Mouse (Mus musculus) C2C12 (cell line): ENCODE results near the gene Lpp.

Experiments
- CTCF ChIP-seq: IDR thresholded peaks from one replicate; pipeline ENCODE4 v1.5.1; 2011; ENCODE audit not compliant: control insufficient read depth, insufficient read depth, insufficient read length
- MAX ChIP-seq: IDR thresholded peaks from one replicate; pipeline ENCODE4 v1.6.1; 2011; ENCODE audit warnings: mild to moderate bottlenecking, control low read depth
- MYOG ChIP-seq: IDR thresholded peaks from one replicate; pipeline ENCODE4 v1.6.1; 2011; ENCODE audit not compliant: control insufficient read depth, insufficient read length; ENCODE audit errors: extremely low read depth
- USF1 ChIP-seq: IDR thresholded peaks from one replicate; pipeline ENCODE4 v1.6.1; 2011; ENCODE audit warnings: low read depth, mild to moderate bottlenecking, control low read depth, moderate library complexity

DNA sequence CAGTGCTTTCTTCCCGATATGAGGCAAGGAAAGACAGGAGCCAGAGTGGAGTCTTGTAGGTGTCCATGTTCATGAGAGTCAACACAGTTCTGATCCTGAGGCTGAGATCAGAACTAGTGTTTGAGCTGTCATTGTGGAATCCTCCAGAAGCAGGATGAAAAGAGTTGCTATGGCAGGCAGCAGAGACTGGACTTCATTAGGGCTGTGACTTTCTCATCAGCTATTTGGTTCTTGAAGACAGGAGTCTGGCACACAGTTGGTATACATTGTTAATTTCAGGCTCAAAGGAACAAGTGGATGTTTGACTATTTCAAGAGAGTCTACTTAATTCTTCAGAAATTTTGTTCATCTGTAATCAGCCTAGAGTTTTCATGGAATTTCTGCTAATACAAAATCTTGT is 235.5 kb downstream of the Lpp start:
- TF ChIP-seq CTCF (no peak), MYOG (no peak), USF1 (no peak), MAX (no peak)
